Mouse (Mus musculus) ES-E14 (cell line): ENCODE measurements around the gene Actn2. TPM values are rescaled to one million over a fixed set of nuclear protein-coding genes. Genes with fewer than 3 reads are reported as not detected.

Experiments used
- DNase-seq: peaks from one replicate; pipeline ENCODE4 v3.0.0-alpha.2; 2013; ENCODE audit warnings: low read depth, low spot score
- H3K27ac ChIP-seq: 2 replicates; pipeline ENCODE4 v1.5.1; 2012; ENCODE audit warnings: low read depth, mild to moderate bottlenecking, low read length, moderate library complexity, mixed read lengths; ENCODE audit not compliant: poor library complexity, insufficient read depth, severe bottlenecking
- H3K36me3 ChIP-seq: 2 replicates; pipeline ENCODE4 v1.6.1; 2012; ENCODE audit warnings: mild to moderate bottlenecking, low read length, moderate library complexity, mixed read lengths; ENCODE audit not compliant: control insufficient read depth, poor library complexity, insufficient read depth, severe bottlenecking
- H3K4me1 ChIP-seq, 2 experiments: fragments of 150-350 bp in 1 of 2; sonication (generic) in 1 of 2; 2 replicates each; pipeline ENCODE4 v1.6.1; 2012; ENCODE audit warnings: low read length in 2 of 2, mild to moderate bottlenecking in 1 of 2, mixed read lengths in 1 of 2; ENCODE audit not compliant: control insufficient read depth in 2 of 2, insufficient read depth in 2 of 2, poor library complexity in 1 of 2
- H3K4me3 ChIP-seq, 2 experiments: fragments of 150-350 bp in 1 of 2; sonication (generic) in 1 of 2; 2 replicates each; pipeline ENCODE4 v1.5.1; 2012; ENCODE audit warnings: low read length in 2 of 2, low read depth in 1 of 2, mild to moderate bottlenecking in 1 of 2, mixed read lengths in 1 of 2; ENCODE audit not compliant: insufficient read depth in 1 of 2, poor library complexity in 1 of 2, severe bottlenecking in 1 of 2
- H3K9ac ChIP-seq: 2 replicates; pipeline ENCODE4 v1.6.1; 2012; ENCODE audit warnings: low read depth, mild to moderate bottlenecking, low read length, mixed read lengths; ENCODE audit not compliant: poor library complexity, insufficient read depth, severe bottlenecking
- H3K9me3 ChIP-seq: fragments of 150-350 bp; sonication (generic); 2 replicates; pipeline ENCODE4 v1.6.1; 2012; ENCODE audit warnings: low read depth, mild to moderate bottlenecking, low read length; ENCODE audit not compliant: control insufficient read depth, insufficient read depth
- CHD2 ChIP-seq: IDR thresholded peaks from 2 replicates; pipeline ENCODE4 v1.6.1; 2014; ENCODE audit warnings: mild to moderate bottlenecking, low read depth, low read length, inconsistent platforms
- HCFC1 ChIP-seq: IDR thresholded peaks from 2 replicates; pipeline ENCODE4 v1.6.1; 2012; ENCODE audit warnings: low read length, inconsistent platforms, borderline replicate concordance; ENCODE audit not compliant: insufficient read depth
- MAFK ChIP-seq: IDR thresholded peaks from 2 replicates; pipeline ENCODE4 v1.6.1; 2014; ENCODE audit warnings: mild to moderate bottlenecking, low read depth, low read length, inconsistent platforms; ENCODE audit not compliant: insufficient read depth
- ZC3H11A ChIP-seq: IDR thresholded peaks from 2 replicates; pipeline ENCODE4 v1.6.1; 2012; ENCODE audit warnings: low read depth, mild to moderate bottlenecking, inconsistent platforms, low read length, borderline replicate concordance
- ZNF384 ChIP-seq: IDR thresholded peaks from 2 replicates; pipeline ENCODE4 v1.6.1; 2012; ENCODE audit warnings: low read depth, low read length, inconsistent platforms
- in situ Hi-C, 2 experiments: fragments of 600-800 bp; cut with MboI; formaldehyde crosslinking; loops; one replicate each; pipeline ENCODE4 v1.15.1; 2025; ENCODE audit warnings: low sequenced_read_pairs in 2 of 2, inconsistent platforms in 1 of 2; ENCODE audit not compliant: unreplicated experiment in 2 of 2
- total RNA-seq: library from RNA; depleted of rRNA; stranded (reverse); fragments of 300-350 nt; gene quantifications from 2 replicates; pipeline ENCODE4 v1.2.3, GENCODE M21; 2012

Gene Actn2
- total RNA-seq, 1 experiment, result 6.9 TPM

DNA sequence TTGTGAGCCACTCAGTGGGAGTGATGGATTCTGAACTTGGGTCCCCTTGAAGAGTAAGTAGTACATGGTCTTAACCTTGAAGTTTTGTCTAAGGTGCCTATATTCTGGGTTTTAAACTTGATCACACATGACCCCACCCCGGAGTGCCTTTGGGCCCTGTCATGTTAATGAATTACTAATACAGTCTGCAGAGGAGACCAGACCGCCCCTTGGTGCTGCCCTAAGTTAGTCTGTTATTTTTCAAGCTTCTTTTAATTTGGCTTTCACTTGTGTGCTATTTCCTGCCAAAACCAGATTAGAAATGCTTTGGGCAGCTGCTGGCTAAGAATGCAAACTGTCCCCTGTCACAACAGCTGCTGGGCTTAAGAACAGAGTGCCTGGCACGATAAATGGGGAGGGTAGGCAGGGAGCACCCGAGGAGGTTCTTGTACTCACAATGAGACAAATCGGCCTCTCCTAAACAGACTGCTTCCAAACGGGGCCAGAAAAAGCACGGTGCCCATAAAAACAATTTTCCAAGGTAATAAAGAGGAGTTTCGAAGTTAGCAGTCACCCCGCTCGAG, 28.5 kb downstream of the Actn2 start:
- H3K4me1 ChIP-seq, result peaks cover 2 to 3% of the 10 kb centered on the region in 2 experiments; a peak in 2 of 4 replicates
- in situ Hi-C loops, result no loop called here
- TF ChIP-seq MAFK (no peak), ZNF384 (no peak), CHD2 (no peak), HCFC1 (no peak), ZC3H11A (no peak)
- H3K4me3 ChIP-seq, result no peak overlapping the region
- H3K27ac ChIP-seq, result no peak overlapping the region; the same call in 1 of the 2 replicates
- H3K9me3 ChIP-seq, result no peaks in the 10 kb centered on the region
- H3K9ac ChIP-seq, result no peak overlapping the region
- no peaks in the 10 kb centered on the region; the same call in 1 of the 2 replicates for H3K36me3 ChIP-seq
- DNase-seq, result no peak

DNA sequence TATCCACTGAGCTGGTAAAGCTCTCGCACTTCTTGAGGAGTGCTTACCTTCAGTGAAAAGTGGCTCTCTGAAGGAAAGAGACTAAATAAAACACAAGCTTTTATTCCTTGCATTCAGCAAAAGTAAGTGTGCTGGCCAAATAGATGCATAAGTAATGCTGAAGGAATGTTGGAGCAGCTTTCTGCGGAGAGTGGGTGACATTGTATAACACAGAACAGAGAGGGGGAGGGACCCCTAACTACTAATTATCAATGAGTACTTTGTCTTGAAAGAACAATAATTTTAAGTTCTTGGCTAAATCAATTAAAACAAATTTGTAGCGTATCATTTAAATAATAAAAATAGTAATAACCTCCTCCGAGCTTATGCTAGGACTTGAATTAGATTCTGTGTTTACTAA, 29.2 kb downstream of the Actn2 start:
- DNase-seq, result no peak
- in situ Hi-C loops, result no loop called here
- H3K4me3 ChIP-seq, result no peak overlapping the region

DNA sequence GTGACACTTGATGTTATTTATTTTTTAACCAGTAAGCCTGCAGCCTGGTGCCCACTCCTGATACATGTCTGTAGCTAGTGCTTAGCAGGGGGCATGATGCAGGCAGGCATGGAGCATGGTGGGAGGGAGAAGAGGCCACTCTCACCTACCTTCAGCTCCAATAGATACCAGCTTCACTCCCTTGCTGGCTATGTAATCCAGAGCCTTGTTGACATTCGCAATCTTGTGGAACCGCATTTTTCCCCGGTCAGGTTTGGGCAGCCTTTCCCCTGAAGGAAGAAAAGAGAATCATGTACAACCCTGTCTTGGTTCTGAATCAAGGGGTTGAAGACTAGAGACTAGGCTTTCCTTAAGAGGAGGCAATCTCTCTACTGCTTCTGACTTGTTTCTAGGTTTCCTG, 31.1 kb downstream of the Actn2 start:
- H3K4me1 ChIP-seq, result peaks cover 2 to 3% of the 10 kb centered on the region in 2 experiments; a peak in 2 of 4 replicates
- no peak overlapping the region for H3K4me3 ChIP-seq
- H3K9ac ChIP-seq, result no peak overlapping the region
- H3K36me3 ChIP-seq, result no peaks in the 10 kb centered on the region; the same call in 1 of the 2 replicates
- DNase-seq, result no peak
- no peaks in the 10 kb centered on the region for H3K9me3 ChIP-seq
- TF ChIP-seq ZNF384 (no peak), HCFC1 (no peak), MAFK (no peak), CHD2 (no peak), ZC3H11A (no peak)
- in situ Hi-C loops, result no loop called here
- H3K27ac ChIP-seq, result no peak overlapping the region

More for the DNA sequence above, 29.2 kb downstream of the Actn2 start:
- no peaks in the 10 kb centered on the region; the same call in 1 of the 2 replicates for H3K36me3 ChIP-seq
- TF ChIP-seq ZC3H11A (no peak), MAFK (no peak), ZNF384 (no peak), CHD2 (no peak), HCFC1 (no peak)
- H3K9ac ChIP-seq, result no peak overlapping the region
- no peaks in the 10 kb centered on the region for H3K9me3 ChIP-seq
- no peak overlapping the region for H3K27ac ChIP-seq
- H3K4me1 ChIP-seq, result peaks cover 2 to 3% of the 10 kb centered on the region in 2 experiments; a peak in 2 of 4 replicates

DNA sequence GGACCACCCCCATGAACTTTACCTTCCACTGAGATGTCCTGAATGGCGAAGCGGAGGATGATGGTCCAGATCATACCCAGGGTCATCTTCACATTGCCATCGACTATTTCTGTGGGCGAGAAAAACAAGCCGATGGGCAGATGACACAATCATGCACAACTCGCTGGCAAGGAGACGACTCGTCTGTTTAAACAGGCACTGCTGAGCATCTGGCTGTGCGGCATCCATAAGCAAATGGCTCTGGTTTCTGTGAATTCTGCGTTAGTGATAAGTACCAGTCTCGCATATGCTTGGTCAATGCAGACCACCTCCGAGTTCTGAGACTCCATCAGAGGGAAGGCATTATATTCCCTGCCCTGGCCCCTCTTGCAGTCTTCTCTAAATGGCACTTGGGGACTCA, 31.7 kb downstream of the Actn2 start:
- H3K4me3 ChIP-seq, result no peak overlapping the region
- TF ChIP-seq CHD2 (no peak), MAFK (no peak), ZNF384 (no peak), ZC3H11A (no peak), HCFC1 (no peak)
- DNase-seq, result no peak
- no peak overlapping the region for H3K27ac ChIP-seq
- H3K36me3 ChIP-seq, result no peaks in the 10 kb centered on the region; the same call in 1 of the 2 replicates
- no peak overlapping the region for H3K9ac ChIP-seq
- H3K4me1 ChIP-seq, result peaks cover 2 to 3% of the 10 kb centered on the region in 2 experiments; a peak in 2 of 4 replicates
- H3K9me3 ChIP-seq, result no peaks in the 10 kb centered on the region
- in situ Hi-C loops, result no loop called here
